Mouse (Mus musculus): ENCODE results near the gene Gm128.

DNA sequence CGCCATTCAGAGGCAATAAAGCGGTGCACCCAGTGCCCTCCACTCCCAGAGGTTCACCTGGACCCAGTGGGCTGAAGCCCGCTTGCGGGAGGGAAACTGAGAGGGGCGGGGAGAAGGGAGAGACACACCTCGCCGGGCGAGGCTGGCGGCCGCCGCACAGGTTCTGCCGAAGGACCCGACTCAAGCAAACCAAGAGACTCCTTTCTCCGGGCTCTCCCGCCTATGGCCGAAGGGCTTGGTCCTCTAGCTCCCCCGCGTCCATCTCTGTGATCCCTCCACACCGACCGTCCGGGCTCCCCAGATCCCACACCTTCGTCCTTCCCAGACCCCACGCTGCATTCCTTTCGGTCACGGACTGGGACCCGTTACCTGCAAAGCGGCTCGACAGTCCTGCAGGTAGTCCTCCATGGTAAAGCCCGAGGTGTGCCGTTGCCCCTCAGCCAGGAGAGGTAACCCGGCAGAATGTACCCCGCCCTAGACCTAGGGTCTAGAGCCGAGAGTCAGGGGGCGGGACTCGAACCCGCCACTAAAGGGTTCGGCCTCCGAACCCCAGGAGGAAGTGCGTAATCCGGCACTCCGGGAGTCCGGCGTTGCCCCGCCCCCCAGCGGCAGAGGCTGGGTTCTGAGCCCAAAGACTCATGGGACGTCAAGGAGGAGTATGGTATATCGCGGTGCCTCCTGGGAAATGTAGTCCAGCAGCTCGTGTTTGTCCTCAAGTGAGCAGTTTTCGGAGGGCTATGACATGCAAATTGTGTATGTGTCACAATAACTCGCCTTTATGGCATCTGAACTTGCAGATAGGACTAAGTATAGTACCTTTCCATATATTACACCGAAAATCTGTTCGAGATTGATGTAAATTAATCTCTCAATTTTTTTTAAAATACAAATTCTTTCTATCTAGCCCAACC is 40.1 kb upstream of the Gm128 start, which contains the start of the genes Mindy1 and Prune1:
- no peak for TF ChIP-seq GATA1 (IDR thresholded peaks at IDR 0.05; ENCODE audit: borderline replicate concordance, low read length)
- TF ChIP-seq FLI1 (IDR thresholded peaks at IDR 0.05; ENCODE audit: low read length), result no peak
